Mouse (Mus musculus) naive thymus-derived CD4-positive, alpha-beta T cell, adult 2 months (primary cell): ENCODE measurements at regions not wholly inside any gene's neighbourhood (a gene's known extent, or its start where the extent isn't known, plus 50 kb on each side); places are given as distances from the start of the nearest gene placed in this dataset.
"Not testable (repeated sequence)": the region's sequence is repeated elsewhere in the genome, so short reads cannot be mapped to it uniquely, and the experiment has no call there.

ENCODE experiments used
- DNase-seq: peaks from one replicate; pipeline ENCODE4 v3.0.0-alpha.2; 2011; ENCODE audit warnings: low read depth

DNA sequence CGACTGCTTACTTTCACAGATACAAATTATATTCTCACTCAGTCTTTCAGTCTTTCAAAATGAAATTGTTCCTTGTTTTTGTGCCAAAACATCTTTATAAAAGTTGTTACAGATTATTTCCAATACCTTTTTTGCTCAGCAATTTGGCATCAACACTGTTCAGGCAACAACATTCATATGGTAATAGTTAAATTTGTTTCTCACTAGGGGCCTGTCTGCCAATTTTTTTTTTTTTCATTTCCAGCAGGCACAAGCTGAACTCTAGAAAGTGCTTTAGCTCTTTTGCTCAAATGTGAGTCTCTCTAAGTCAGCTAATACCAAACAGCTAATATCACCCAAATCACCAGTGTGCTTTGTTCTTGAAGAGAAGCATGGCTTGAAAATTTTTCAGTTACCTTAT is 199.4 kb downstream of the Antxr2 start:
- no peak for DNase-seq

DNA sequence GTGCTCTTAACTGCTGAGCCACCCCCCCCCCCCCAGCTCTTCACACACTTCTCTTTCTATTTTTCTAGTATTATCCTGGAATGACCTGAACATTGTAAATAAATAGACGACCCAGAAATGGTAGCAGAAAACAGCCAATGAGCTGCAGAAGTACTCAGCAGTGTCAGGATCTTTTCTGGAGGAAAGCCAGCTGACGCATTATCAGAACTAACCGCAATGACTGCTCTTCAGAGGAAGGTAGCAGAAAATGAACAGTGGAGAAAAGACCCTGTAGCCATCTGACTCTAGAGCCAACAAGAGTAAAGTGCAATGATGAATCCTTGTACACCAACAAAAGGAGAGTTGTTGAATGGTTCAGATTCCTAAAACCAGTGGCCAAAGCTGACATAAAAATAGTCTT is 213.4 kb downstream of the Antxr2 start:
- DNase-seq = no peak

GRCm38 (mm10) chr5:97815357-97815756 is 215.5 kb downstream of the Antxr2 start:
- no peak for DNase-seq

DNA sequence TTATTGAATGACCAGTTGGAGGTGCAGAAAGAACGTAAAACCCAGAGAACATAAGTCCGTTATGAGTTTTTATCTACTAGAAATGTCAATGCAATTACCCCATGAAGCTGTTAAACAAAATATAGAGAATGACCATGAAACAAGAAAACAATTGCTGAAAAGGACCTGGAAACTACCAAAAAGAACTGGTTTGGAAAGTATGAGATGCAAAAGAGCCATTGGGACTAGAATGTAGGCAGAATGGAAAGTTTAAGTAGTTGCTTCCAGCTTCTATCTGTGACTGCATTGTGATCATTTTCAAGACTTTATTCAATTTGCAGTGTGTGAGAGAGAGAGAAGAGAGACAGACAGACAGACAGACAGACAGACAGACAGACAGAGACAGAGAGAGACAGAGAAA is 216.1 kb downstream of the Antxr2 start:
- no peak for DNase-seq

DNA sequence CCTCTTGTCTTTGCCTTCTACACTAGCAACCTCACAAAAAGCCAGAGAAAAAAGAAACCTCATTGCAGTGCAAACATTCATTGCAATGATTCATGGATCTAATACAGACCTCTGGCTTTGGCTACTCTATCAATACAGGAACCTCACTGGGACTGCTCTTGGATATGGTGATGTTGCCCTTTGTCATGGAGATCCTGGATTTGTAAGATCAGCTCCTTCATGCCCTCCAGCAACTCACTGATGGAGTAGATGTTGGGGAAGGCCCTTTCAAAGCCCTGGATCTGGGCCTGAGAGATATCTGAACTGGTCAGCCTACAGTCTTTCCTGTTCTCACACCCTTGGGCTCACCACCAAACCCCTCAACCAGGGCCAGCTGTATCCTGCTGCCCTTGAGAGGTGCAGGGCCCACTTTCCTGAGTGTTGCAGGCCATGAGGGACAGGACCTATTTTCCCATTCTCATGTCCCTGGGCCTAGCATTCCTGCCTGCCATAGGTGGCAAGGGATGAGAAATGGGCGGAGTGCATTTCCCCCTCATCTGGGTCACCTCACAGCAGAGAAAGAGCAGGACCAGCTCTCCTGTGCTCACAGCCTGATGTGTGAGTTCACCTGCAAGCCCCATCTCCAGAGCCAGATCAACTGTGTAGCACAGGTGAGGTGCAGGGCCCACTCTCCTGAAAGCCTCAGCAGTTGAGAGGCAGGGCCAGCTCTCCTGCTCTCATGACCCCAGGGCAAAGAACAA is 218.1 kb downstream of the Antxr2 start:
- no peak for DNase-seq

- DNase-seq = no peak
Measured at GRCm38 (mm10) chr5:97809007-97809406, 221.8 kb downstream of the Antxr2 start.

DNA sequence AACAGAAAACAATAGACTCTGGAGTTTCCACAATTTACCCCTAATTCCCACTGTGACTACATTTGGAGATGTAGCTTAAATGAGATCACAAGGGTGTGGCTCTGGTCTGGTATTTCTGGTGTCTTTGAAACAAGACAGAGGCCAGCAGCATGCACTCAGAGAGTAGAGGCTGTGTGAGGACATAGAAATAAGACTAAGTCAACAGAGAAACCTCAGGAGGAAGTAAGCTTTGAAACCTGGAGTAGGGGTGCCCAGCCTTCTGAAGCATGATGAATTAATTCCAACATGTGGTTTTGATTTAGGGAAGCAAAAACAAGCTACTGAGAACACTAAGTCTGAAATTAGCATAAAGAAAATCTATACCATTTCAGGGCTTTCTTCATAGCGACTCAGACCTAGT is 223.7 kb downstream of the Antxr2 start:
- no peak for DNase-seq

GRCm38 (mm10) chr5:97806754-97807153 is 224.1 kb downstream of the Antxr2 start:
- DNase-seq = no peak

- DNase-seq = no peak
Measured at GRCm38 (mm10) chr5:97800017-97800416, 230.8 kb downstream of the Antxr2 start.

- no peak for DNase-seq
Measured at GRCm38 (mm10) chr5:97788175-97788574, 242.7 kb downstream of the Antxr2 start.

- no peak for DNase-seq
Measured at GRCm38 (mm10) chr5:97787001-97787400, 243.8 kb downstream of the Antxr2 start.

GRCm38 (mm10) chr5:97775100-97775499 is 255.7 kb downstream of the Antxr2 start:
- DNase-seq = not testable (repeated sequence)

DNA sequence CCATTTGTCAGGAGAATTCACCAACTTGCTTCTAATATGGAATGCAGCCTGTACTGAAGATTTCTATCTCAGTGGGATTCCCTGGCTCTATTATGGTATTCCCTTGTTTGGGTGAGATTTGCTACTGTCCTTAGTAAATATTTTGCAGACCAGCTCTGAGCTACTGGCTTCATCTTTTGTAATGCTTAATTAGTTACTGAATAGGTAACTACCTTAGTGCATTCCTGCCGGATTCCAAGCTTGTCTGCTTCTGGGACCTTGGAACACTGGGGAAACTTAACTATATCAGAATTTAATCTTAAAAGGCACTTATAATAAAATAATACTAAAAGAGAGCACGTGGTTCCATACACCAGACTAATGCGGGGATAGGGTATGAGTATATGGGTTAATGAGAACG is 257.4 kb downstream of the Antxr2 start:
- not testable (repeated sequence) for DNase-seq

DNA sequence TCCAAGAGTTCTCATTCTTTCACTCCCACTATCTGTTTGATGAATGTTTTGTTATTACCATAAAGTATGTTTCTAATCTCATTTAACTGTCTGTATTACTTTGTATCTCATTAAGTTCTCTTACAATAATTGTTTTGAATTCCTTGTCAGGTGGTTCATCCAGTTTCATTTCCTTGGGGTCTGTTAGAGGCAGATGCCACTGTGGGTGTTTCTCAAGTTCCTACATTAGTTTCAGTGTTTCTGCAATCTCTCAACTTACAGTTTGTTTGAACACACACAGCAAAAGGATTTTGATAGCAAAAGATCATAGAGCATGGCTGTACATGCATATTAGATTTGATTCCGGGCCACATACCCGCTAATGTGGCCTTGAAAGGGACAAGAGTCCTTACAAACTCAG is 280.5 kb upstream of the Gk2 start:
- DNase-seq = no peak

- DNase-seq = no peak
Measured at GRCm38 (mm10) chr5:97730920-97731319, 274.1 kb upstream of the Gk2 start.

DNA sequence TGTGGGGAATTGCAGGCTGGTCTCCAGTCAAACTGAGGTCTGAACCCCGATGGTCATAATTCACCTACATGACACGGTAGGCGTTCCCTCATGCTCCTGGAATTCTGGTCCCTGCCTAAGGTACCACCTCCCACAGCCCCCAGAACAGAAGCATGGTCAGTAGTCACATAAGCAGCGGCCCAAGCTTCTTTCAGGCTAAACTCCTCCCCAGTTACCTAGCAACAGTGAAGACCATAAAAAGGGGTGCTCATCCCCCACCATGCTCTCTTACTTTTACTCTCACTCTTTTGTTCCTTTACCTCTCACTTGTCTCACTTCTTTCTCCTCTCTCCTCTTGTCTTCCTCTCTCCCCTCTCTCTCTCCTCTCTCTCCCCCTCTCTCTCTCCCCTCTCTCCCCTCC is 262.5 kb upstream of the Gk2 start:
- not testable (repeated sequence) for DNase-seq

DNA sequence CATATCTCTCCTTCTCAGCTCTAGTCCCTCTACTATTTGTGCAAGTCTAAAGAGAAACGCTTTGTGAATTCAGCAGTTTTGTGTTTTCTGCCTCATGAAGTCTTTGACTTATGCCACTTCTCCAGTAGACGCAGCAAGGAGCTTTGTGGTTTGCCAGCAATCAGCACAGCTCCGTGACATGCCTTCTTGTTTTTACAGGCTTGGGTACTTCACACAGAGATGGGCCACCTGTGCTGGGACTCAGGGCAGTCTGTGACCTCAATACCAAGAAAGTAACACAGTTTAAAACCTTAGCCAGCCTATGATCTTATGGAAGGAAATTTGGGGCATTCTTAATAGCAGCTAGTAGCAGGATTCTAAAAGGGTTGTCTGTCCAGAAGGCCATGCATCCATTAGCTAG is 248.4 kb upstream of the Gk2 start:
- no peak for DNase-seq

DNA sequence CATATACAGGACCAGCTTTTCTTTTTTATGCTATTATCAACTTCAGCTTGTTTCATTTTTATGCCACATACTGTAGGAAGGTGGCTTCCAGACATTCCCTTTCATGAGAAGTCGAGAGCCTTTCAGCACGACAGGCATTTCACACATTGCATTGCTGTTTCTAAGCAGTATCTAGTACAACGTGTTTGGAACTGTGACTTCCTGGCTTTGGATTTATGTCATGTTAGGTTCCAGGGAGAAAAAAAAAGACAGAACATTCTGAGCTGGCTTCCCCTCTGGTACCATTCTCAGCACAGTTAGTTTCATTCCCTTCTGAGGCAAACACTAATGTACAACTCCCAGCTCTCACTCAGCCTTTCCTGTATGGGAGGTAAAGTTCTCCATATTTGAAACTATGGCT is 243.7 kb upstream of the Gk2 start:
- no peak for DNase-seq

DNA sequence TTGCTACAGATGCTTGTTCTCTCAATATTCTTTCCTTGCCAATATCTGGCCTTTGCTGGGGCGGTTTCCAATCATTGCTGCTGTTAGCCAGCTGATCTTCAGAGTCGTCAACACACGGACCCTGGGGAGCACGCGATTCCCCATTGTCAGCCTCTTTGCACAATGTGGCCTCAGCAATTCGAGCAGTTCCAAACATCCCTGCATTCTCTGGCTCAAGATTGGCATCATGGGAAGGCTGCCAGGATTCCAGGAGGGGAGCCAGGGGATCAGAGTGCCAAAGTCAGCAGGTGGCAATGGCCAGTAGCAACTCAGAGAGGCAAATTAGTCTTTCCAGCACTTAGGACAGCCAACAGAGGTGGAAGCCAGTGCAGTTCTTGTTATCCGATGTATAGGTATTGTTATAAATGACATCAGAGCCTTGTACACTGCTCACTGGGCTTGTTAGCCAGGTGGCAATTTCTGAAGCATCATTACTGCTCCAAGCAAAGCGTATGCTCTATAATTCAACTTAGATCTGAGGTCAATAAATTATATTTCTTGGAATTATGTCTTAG is 240.8 kb upstream of the Gk2 start:
- no peak for DNase-seq

DNA sequence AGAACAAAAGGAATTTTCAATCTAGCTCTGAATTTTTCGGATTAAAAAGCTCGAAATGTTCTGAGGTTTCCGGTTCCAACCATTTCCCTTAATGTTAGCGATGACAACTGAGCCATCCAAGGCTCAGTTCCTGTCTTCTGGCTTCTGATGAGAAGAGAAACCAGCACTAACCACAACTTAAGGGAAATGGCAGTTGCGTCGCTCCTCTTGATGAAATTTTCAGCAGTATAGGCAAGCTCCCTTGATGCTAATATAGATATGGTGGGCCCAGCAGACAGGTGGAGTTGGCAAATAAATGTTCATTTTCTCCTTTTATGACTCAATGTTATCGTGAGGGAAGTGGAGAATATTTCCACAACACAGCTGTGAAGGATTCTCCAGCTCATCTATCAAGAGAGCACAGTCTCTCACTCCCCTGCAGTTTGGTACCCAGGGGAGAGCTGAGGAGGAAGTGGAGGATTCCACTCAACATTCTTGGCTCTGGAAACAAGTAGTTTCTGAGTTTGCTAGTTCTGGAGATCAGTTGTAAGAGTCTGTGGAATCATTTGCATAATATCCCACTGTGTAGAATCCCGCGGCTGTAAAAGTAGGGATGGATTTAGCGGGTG is 236.6 kb upstream of the Gk2 start:
- peak; percentile 24 for DNase-seq

GRCm38 (mm10) chr5:97685443-97685842 is 228.6 kb upstream of the Gk2 start:
- no peak for DNase-seq

GRCm38 (mm10) chr5:97684592-97685258 is 227.9 kb upstream of the Gk2 start:
- DNase-seq = no peak

- no peak for DNase-seq
Measured at GRCm38 (mm10) chr5:97669726-97670125, 212.9 kb upstream of the Gk2 start.
